Mouse (Mus musculus) bone marrow macrophage, adult 2 months (primary cell): ENCODE data around the gene Manbal.

Source experiments
- CTCF ChIP-seq: IDR thresholded peaks from 2 replicates; pipeline ENCODE4 v1.5.1; 2012; ENCODE audit warnings: low read depth, mild to moderate bottlenecking, low read length, moderate library complexity
- POLR2A ChIP-seq: IDR thresholded peaks from 2 replicates; pipeline ENCODE4 v1.6.1; 2012; ENCODE audit warnings: mild to moderate bottlenecking, low read depth, low read length, borderline replicate concordance

GRCm38 (mm10) chr2:157363031-157363430, 4.4 kb upstream of the Manbal start:
- TF ChIP-seq CTCF (no peak), POLR2A (no peak)
